Comparison of ENCODE assay signal across 11 mouse cellular contexts in genomic region chr14:38774811-38775210, GRCm38 (mm10).
"Had no signal": no experiment of that assay in that cellular context is flagged by ENCODE, and none has a peak within 500 bp of the region (broad histone marks: within the 10 kb centered on the region; RNA-seq: fewer than 3 reads in every experiment).

No protein-coding gene starts in this region.

- H3K4me3 ChIP-seq: limb, embryonic 15.5 days; liver, embryonic 12.5 days; lung, embryonic 15.5 days; midbrain, embryonic 12.5 days had no signal

- H3K4me2 ChIP-seq: limb, embryonic 15.5 days; liver, embryonic 12.5 days; lung, embryonic 15.5 days; midbrain, embryonic 12.5 days had no signal

- H3K36me3 ChIP-seq: limb, embryonic 15.5 days; liver, embryonic 12.5 days; lung, embryonic 15.5 days; midbrain, embryonic 12.5 days had no signal

- H3K9ac ChIP-seq: limb, embryonic 15.5 days; liver, embryonic 12.5 days; lung, embryonic 15.5 days; midbrain, embryonic 12.5 days had no signal

- ATAC-seq: liver, embryonic 12.5 days had no signal

- H3K27ac ChIP-seq: limb, embryonic 15.5 days; liver, embryonic 12.5 days; lung, embryonic 15.5 days; midbrain, embryonic 12.5 days; stomach, postnatal 0 days had no signal

- H3K27me3 ChIP-seq: limb, embryonic 15.5 days; liver, embryonic 12.5 days; lung, embryonic 15.5 days; midbrain, embryonic 12.5 days had no signal

- H3K9me3 ChIP-seq: limb, embryonic 15.5 days; lung, embryonic 15.5 days; midbrain, embryonic 12.5 days had no signal

- H3K4me1 ChIP-seq: limb, embryonic 15.5 days; liver, embryonic 12.5 days; lung, embryonic 15.5 days; midbrain, embryonic 12.5 days had no signal

- DNase-seq: kidney, adult 8-10 months; kidney, postnatal 10 days; lung, postnatal 14 days; right cerebral cortex, adult 18-20 months; right cerebral cortex, postnatal 25 days; thymus, postnatal 4 days had no signal
